Mouse (Mus musculus) heart, adult 2 months (tissue): ENCODE measurements around the gene Slc38a6.

Experiments
- CTCF ChIP-seq: fragments of 200-600 bp; IDR thresholded peaks from 2 replicates; pipeline ENCODE4 v1.8.1; 2022; ENCODE audit warnings: antibody characterized with exemption, mild to moderate bottlenecking, moderate library complexity
- EP300 ChIP-seq: fragments of 200-500 bp; IDR thresholded peaks from 2 replicates; pipeline ENCODE4 v1.6.1; 2011; ENCODE audit warnings: low read depth, low read length, control low read depth; ENCODE audit not compliant: insufficient read depth
- POLR2A ChIP-seq: fragments of 200-500 bp; IDR thresholded peaks from 2 replicates; pipeline ENCODE4 v1.6.1; 2011; ENCODE audit warnings: mild to moderate bottlenecking, low read depth, low read length, control low read depth; ENCODE audit not compliant: insufficient read depth

DNA sequence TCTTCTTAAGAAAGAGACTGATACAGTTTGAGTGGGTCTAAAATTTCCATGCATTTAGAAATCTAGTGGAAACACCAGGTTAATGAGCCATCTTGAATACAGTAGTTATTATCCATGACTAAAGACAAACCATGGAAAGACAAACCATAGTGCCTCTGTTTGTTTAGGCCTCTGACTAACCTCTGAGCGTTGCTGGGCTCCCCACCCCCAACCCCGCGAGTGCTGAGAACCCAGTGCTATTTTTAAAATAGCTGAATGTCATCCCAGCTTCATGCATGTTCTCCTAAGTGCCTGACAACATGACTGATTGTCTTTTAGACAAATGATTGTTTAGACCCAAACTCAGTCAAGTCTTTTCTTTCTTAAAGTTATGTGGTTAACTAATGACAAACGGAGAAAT lies 39.0 kb downstream of the Slc38a6 start:
- no peak for TF ChIP-seq POLR2A
- TF ChIP-seq CTCF, result no peak
- TF ChIP-seq EP300, result no peak
